Mouse (Mus musculus): ENCODE results near the gene Plxdc1.

Gene Plxdc1

GRCm38 (mm10) chr11:97985727-97986677 lies at the start of gene Plxdc1:
TSS of gene Plxdc1 (minus strand) at chr11:97986444.
- in situ Hi-C loops (cut with MboI; ENCODE audit: low sequenced_read_pairs): loop anchor here (10.0 kb wide), 2 partner anchors 91 to 191 kb away; partner anchors contain the start of gene Lasp1

GRCm38 (mm10) chr11:98035977-98036377 lies 49.7 kb upstream of the Plxdc1 start:
- in situ Hi-C loops (cut with MboI; ENCODE audit: low sequenced_read_pairs): no loop called here

- in situ Hi-C loops (cut with MboI; ENCODE audit: low sequenced_read_pairs): no loop called here
Measured at GRCm38 (mm10) chr11:98034840-98035239, 48.6 kb upstream of the Plxdc1 start.

- in situ Hi-C loops (cut with MboI; ENCODE audit: low sequenced_read_pairs): no loop called here
Measured at GRCm38 (mm10) chr11:98034061-98034460, 47.8 kb upstream of the Plxdc1 start.

GRCm38 (mm10) chr11:98031443-98031770 lies 45.2 kb upstream of the Plxdc1 start:
- in situ Hi-C loops (cut with MboI; ENCODE audit: low sequenced_read_pairs): no loop called here

- in situ Hi-C loops (cut with MboI; ENCODE audit: low sequenced_read_pairs): no loop called here
Measured at GRCm38 (mm10) chr11:98030701-98031442, 44.6 kb upstream of the Plxdc1 start.

GRCm38 (mm10) chr11:98027785-98028184 lies 41.5 kb upstream of the Plxdc1 start:
- in situ Hi-C loops (cut with MboI; ENCODE audit: low sequenced_read_pairs): no loop called here

GRCm38 (mm10) chr11:98027297-98027688 lies 41.0 kb upstream of the Plxdc1 start:
- in situ Hi-C loops (cut with MboI; ENCODE audit: low sequenced_read_pairs): no loop called here

- in situ Hi-C loops (cut with MboI; ENCODE audit: low sequenced_read_pairs): no loop called here
Measured at GRCm38 (mm10) chr11:98026570-98027296, 40.5 kb upstream of the Plxdc1 start, which contains the start of gene Rpl19. TSS of gene Rpl19 (plus strand) at chr11:98026710.

- in situ Hi-C loops (cut with MboI; ENCODE audit: low sequenced_read_pairs): no loop called here
Measured at GRCm38 (mm10) chr11:98026248-98026569, 40.0 kb upstream of the Plxdc1 start.

- in situ Hi-C loops (cut with MboI; ENCODE audit: low sequenced_read_pairs): no loop called here
Measured at GRCm38 (mm10) chr11:98024516-98024915, 38.3 kb upstream of the Plxdc1 start.

GRCm38 (mm10) chr11:98022555-98023371 lies 36.5 kb upstream of the Plxdc1 start, which contains the start of gene Cacnb1:
TSS of gene Cacnb1 (minus strand) at chr11:98023034.
- in situ Hi-C loops (cut with MboI; ENCODE audit: low sequenced_read_pairs): no loop called here

GRCm38 (mm10) chr11:98022253-98022554 lies 36.0 kb upstream of the Plxdc1 start:
- in situ Hi-C loops (cut with MboI; ENCODE audit: low sequenced_read_pairs): no loop called here

- in situ Hi-C loops (cut with MboI; ENCODE audit: low sequenced_read_pairs): no loop called here
Measured at GRCm38 (mm10) chr11:98021565-98022252, 35.5 kb upstream of the Plxdc1 start.

GRCm38 (mm10) chr11:98021118-98021517 lies 34.9 kb upstream of the Plxdc1 start:
- in situ Hi-C loops (cut with MboI; ENCODE audit: low sequenced_read_pairs): no loop called here

- in situ Hi-C loops (cut with MboI; ENCODE audit: low sequenced_read_pairs): no loop called here
Measured at GRCm38 (mm10) chr11:98020710-98021109, 34.5 kb upstream of the Plxdc1 start.

GRCm38 (mm10) chr11:98019883-98020610 lies 33.8 kb upstream of the Plxdc1 start:
- in situ Hi-C loops (cut with MboI; ENCODE audit: low sequenced_read_pairs): no loop called here

GRCm38 (mm10) chr11:98018858-98019641 lies 32.8 kb upstream of the Plxdc1 start:
- in situ Hi-C loops (cut with MboI; ENCODE audit: low sequenced_read_pairs): no loop called here

Data from CH12F3 (cell line).